9 mouse cellular contexts compared by ENCODE assay signal in genomic region chr4:43729794-43730550, GRCm38 (mm10). TPM values are rescaled to one million over a fixed set of nuclear protein-coding genes. Genes with fewer than 3 reads are reported as not detected.
A peak's percentile ranks its signal among the peaks of the same experiment; 100 is the strongest.
DNase-seq lines count a peak whose midpoint lies in the region; ATAC-seq and TF ChIP-seq lines count a peak whose summit lies in the region.
"Had no signal": no experiment of that assay in that cellular context is flagged by ENCODE, and none has a peak within 500 bp of the region (broad histone marks: within the 10 kb centered on the region; RNA-seq: fewer than 3 reads in every experiment).

Gene Spaar (plus strand): TSS chr4:43730034.

- WGBS in kidney, postnatal 0 days = 55% methylated on average over 14 of the region's 14 CpGs
- 25% methylated on average over 14 of the region's 14 CpGs for WGBS in lung, postnatal 0 days

- H3K27me3 ChIP-seq in kidney, postnatal 0 days (ENCODE audit: insufficient read depth, low read length) = no peaks in the 10 kb centered on the region
- no peaks in the 10 kb centered on the region for H3K27me3 ChIP-seq in lung, postnatal 0 days (replicated peaks; ENCODE audit: insufficient read depth, low read length)

- H3K9ac ChIP-seq in kidney, postnatal 0 days (ENCODE audit: low read depth, low read length) = no peak within 1 kb of the TSS
- 0 out of 2 replicates have a peak within 1 kb of the TSS, but pooled peaks have one; percentile 12 for H3K9ac ChIP-seq in lung, postnatal 0 days (replicated peaks; ENCODE audit: low read depth)

- TF ChIP-seq CTCF in kidney, postnatal 0 days (IDR thresholded peaks at IDR 0.05; ENCODE audit: low read depth) = no peak
- no peak for TF ChIP-seq CTCF in lung, postnatal 0 days (IDR thresholded peaks at IDR 0.05)

- no peak within 1 kb of the TSS for H3K4me3 ChIP-seq in kidney, postnatal 0 days (replicated peaks; ENCODE audit: low read depth, low read length)
- no peak within 1 kb of the TSS for H3K4me3 ChIP-seq in lung, postnatal 0 days (ENCODE audit: low read depth, low read length)
- H3K4me3 ChIP-seq: megakaryocyte, embryonic 14.5 days had no signal

- H3K9me3 ChIP-seq in kidney, postnatal 0 days (replicated peaks; ENCODE audit: low read length) = no peaks in the 10 kb centered on the region
- H3K9me3 ChIP-seq in lung, postnatal 0 days (ENCODE audit: low read length) = no peaks in the 10 kb centered on the region

- ATAC-seq in common myeloid progenitor, adult 5-6 weeks (replicated peaks; ENCODE audit: low read depth, poor library complexity, severe bottlenecking) = peak; percentile 64; the same call in 1 of the 2 replicates
- ATAC-seq in kidney, postnatal 0 days (replicated peaks; ENCODE audit: low FRiP score, low read depth) = no peak
- peak; percentile 70 for ATAC-seq in lung, postnatal 0 days

- peaks cover 32% of the 10 kb centered on the region for H3K4me1 ChIP-seq in kidney, postnatal 0 days (replicated peaks; ENCODE audit: insufficient read depth, low read length)
- peaks cover 29% of the 10 kb centered on the region; the same call in 1 of the 2 replicates for H3K4me1 ChIP-seq in lung, postnatal 0 days (ENCODE audit: insufficient read depth, low read depth, low read length)

- H3K27ac ChIP-seq in kidney, postnatal 0 days = peak within 1 kb of the TSS; percentile 95
- H3K27ac ChIP-seq in lung, postnatal 0 days (ENCODE audit: low read length) = peak within 1 kb of the TSS; percentile 97

- no peaks in the 10 kb centered on the region for H3K36me3 ChIP-seq in kidney, postnatal 0 days (ENCODE audit: insufficient read depth, low read length)
- no peaks in the 10 kb centered on the region for H3K36me3 ChIP-seq in lung, postnatal 0 days (ENCODE audit: insufficient read depth, low read length)

- TF ChIP-seq EP300 in lung, postnatal 0 days (IDR thresholded peaks at IDR 0.05) = peak; percentile 72; the same call in 1 of the 2 replicates

- peak within 1 kb of the TSS; percentile 4; the same call in 1 of the 2 replicates for H3K4me2 ChIP-seq in kidney, postnatal 0 days (ENCODE audit: low read length)
- H3K4me2 ChIP-seq in lung, postnatal 0 days (replicated peaks; ENCODE audit: low read depth, low read length) = peak within 1 kb of the TSS; percentile 34

- peak; percentile 89 to 94 for DNase-seq in heart, adult 9 months (ENCODE audit: low spot score in 2 of 2)
- peak; percentile 55 for DNase-seq in kidney, postnatal 0 days (ENCODE audit: low spot score)
- peak; percentile 93 for DNase-seq in lung, postnatal 0 days (ENCODE audit: low spot score)
- DNase-seq in ovary, postnatal 14 days (ENCODE audit: low spot score) = no peak
- DNase-seq in embryo, embryonic 11 days = no peak
- no peak for DNase-seq in left cerebral cortex, adult 18-20 months (ENCODE audit: low spot score in 2 of 2)
- no peak for DNase-seq in retina, postnatal 1 day

RNA-seq across cellular contexts. Expression of gene Spaar, which starts in this region (rescaled TPM):
- not detected in 2 replicates for total RNA-seq in common myeloid progenitor, adult 5-6 weeks (2017)
- polyA plus RNA-seq in kidney, postnatal 0 days (2015; fragmentation: Nextera tagmentation; extraction: Ambion mirVana) = 0.40 and 0.43 TPM in 2 replicates
- 5.7 and 8.1 TPM in 2 replicates for polyA plus RNA-seq in lung, postnatal 0 days (2015; fragmentation: Nextera tagmentation; extraction: Ambion mirVana)
- 1 to 10 TPM in 1 of 2 experiments, under 1 TPM in 1; 0.44 to 1.1 TPM for total RNA-seq in left cerebral cortex, adult 18-20 months (2021)

Comparison
In these comparisons a context has a peak if more than half of its experiments do, and no peak if none do; other contexts are left out.
1. Peak in ATAC-seq in common myeloid progenitor, adult 5-6 weeks; RNA of the gene not detected or under 1 TPM.
2. Peak in DNase-seq, H3K27ac ChIP-seq and H3K4me2 ChIP-seq in kidney, postnatal 0 days; RNA of the gene not detected or under 1 TPM.
3. DNase-seq: peak in heart, adult 9 months (2 of 2) and lung, postnatal 0 days (single experiment); none in ovary, postnatal 14 days (single experiment), embryo, embryonic 11 days (single experiment), left cerebral cortex, adult 18-20 months (0 of 2) and retina, postnatal 1 day (single experiment).